Mouse (Mus musculus) ES-CJ7 (cell line): ENCODE results near the gene Pate3.
"Not testable (repeated sequence)": the region's sequence is repeated elsewhere in the genome, so short reads cannot be mapped to it uniquely, and the experiment has no call there.

ENCODE experiments used
- DNase-seq: peaks from one replicate; pipeline ENCODE4 v3.0.0; 2011; ENCODE audit warnings: low read depth, low spot score

Pate3 gene

DNA sequence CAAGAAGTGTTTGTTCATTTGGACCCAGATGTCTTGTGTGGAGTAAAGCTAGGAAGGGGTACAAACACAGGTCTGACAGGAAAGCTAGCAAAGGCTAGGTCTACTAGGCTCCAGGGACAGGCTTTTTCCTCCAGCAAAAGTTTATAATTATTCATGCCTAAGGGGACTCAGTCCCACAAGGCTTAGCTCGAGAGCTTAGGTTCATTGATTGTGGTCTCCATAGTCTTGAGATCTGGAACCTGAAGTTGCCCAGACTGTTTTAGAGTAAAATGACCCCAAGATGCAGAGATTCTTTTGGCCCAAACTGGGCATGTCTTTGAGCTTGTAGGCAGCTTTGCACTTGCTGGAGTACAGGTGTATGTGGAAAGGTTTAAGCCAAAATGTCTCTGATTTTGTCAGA lies at the start of gene Pate3:
Pate3 (minus strand) TSS at position 101 of the 400 bp plus-strand sequence.
- DNase-seq = no peak

DNA sequence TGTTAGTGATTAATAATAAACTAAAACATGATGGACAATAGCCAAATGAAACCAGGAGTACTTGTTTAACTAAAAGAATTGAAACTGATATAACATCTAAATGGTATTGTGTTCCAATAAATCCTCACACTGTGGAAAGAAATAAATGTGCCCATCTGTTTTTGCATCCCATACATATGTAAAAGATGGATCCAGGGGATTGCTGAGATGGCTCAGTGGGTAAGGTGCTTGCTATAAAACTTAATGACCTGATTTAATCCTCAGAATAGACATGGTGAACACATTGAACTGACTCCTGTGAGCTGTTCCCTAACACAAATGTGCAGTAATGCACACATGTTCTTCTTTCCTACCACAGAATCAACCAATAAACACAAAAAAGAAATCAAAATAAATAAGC lies 43.9 kb upstream of the Pate3 start:
- DNase-seq = no peak

DNA sequence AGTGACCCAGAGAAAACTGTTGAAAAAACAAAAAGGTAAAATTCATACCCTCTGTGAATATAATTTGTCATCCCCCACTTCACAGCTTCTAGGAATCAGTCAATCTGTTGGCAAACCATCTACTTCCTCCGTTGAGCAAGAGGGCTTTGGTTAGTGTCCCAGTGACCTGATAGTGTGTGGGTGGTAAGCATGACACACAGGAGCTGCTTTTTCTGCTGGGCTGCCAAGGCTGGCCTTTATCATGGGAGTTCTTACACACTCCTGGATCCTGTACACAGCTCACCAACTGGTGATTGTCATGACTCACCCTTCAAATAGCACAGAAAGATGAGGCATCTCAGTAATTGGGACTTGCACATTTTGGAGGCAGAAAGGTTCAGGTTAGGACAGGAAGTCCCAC lies 39.0 kb upstream of the Pate3 start, which contains the start of gene Pate1:
Pate1 (minus strand) TSS at position 378 of the 400 bp plus-strand sequence.
- DNase-seq = no peak

DNA sequence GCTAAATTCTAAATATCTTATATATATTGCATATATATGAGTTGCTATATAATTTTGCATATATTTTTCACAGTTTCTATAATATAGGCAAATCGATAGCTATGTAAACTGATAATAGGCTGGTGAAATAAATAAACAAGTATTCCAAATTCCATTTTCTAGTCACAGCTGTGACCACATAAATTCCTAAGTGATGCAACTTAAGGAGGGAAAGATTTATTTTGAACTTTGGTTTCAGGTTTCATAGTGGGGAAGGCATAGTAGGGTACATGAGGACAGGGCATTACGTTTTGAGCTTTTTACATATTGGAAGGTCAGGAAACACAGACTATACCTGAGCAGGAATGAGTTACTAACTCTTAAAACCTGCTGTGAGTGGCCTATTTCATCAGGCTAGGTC lies 25.6 kb upstream of the Pate3 start:
- no peak for DNase-seq

DNA sequence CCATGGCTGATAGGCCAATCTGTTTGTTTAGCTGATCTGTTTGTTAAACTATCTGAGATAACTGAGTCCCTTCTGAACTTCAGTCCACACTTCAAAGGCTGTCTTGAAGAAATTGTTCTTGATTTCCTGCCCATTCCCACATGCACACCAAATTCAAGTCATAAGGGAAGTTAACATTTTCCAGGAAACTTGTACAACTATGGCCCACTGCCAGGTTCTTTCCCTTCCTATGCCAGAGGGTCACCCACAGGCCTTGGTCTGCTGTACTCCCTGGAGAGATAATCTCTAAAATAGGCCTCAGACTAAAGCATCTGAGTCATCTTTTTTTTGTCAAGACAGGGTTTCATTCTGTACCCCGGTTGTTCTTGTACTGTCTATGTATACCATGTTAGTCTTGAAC lies 15.0 kb downstream of the Pate3 start:
- no peak for DNase-seq

DNA sequence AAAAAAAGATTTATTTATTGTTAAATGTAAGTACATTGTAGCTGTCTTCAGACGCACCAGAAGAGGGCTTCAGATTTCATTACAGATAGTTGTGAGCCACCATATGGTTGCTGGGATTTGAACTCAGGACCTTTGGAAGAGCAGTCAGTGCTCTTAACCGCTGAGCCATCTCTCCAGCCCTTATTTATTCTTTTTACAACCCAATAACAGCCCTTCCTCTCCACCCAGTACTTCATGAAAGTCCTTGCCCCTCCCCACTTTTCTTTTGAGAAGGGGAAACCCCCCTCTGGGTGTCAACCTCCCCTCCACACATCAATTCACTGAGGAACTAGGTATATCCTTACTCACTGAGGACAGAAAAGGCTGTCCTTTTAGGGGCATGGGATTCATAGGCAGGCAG lies 31.2 kb downstream of the Pate3 start:
- not testable (repeated sequence) for DNase-seq

DNA sequence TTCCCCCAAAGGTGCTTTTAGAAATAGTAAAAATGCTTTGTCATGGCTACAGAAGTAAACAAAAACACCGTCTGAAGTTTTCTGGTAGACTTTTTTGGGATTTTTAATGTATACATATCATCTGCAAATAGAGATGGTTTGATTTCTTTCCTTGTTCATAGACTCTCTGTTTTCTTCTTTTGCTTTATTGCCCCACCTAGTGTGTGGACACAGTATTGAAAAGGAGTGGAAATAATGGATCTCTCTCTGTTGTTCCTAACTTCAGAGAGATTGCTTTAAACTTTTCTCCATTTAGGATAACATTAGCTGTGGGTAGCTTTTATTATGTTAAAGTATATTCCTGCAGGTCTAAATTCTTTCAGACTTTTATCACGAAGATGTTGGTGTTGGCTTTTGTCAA lies 34.0 kb downstream of the Pate3 start:
- DNase-seq = no peak

DNA sequence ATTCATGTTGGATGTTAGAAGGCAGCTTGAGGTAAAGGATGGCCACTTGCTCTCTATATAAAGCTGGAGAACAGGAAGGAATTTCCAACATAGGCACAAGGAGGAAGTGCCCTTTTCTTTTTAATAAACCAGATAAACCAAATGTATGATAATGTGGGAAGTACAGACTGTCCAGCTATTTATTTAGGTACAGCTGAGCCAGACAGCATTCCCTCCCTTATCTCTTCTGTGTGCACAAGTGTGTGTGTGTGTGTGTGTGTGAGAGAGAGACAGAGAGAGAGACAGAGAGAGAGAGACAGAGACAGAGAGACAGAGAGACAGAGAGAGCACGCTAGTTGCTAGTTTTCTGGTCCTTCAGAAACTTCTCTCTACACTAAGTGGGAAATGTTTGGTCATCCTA lies 36.2 kb downstream of the Pate3 start, which contains the start of gene Pate4:
Pate4 (minus strand) TSS at position 101 of the 400 bp plus-strand sequence.
- no peak for DNase-seq

DNA sequence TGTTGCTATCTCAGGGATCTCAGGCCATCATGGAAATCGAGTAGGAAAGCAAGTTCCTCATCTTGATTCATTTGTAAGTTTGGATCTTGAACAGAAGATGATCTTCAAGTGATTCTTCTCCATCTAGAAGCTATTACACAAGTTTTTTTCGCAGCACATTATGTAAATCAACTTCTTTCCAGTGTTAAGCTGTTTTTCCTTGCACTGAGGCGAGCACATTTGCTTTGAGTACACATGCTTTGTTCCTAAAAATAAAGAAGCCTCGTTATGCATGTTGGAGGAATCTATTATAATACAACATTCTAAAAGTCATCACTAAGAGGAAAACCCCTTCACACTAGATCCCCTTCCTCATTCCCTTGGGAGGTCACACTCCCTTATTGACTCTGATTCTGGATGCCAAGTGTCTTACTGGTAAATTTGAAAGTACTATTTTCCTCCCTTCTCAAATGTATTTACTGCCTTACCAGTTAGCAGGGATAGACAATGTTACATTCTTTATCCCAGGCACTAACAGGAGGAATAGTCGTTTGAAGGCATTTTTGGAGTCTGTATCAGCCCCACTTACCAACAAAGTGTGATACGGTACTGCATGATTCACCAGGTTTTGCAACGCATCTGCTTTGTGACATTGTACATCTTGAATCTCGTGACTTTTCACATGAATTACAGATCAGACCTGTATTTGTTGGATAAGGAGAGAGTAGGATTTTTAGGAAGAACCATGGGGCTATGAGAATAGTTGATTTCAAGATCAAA lies 40.2 kb downstream of the Pate3 start:
- DNase-seq = no peak
